Mouse (Mus musculus): ENCODE data around the gene Fbxl5. TPM values are rescaled to one million over a fixed set of nuclear protein-coding genes. Genes with fewer than 3 reads are reported as not detected.
A peak's percentile ranks its signal among the peaks of the same experiment; 100 is the strongest.

The Fbxl5 gene
- total RNA-seq, 2 experiments from 2014 or later: 82.1 to 93.8 TPM

- ATAC-seq (ENCODE audit: poor library complexity, severe bottlenecking): peak; percentile 64
Measured at GRCm38 (mm10) chr5:43837372-43837771, 15.9 kb upstream of the Fbxl5 start.

- ATAC-seq (ENCODE audit: poor library complexity, severe bottlenecking): 0 out of 2 replicates have a peak, but pooled peaks have one; percentile 36
Measured at GRCm38 (mm10) chr5:43836590-43836989, 15.2 kb upstream of the Fbxl5 start.

GRCm38 (mm10) chr5:43827366-43827765 lies 5.9 kb upstream of the Fbxl5 start:
- no peak for ATAC-seq (ENCODE audit: poor library complexity, severe bottlenecking)

GRCm38 (mm10) chr5:43826883-43827282 lies 5.4 kb upstream of the Fbxl5 start:
- peak; percentile 79 for ATAC-seq (ENCODE audit: poor library complexity, severe bottlenecking)

- peak; percentile 77 for ATAC-seq (ENCODE audit: poor library complexity, severe bottlenecking)
Measured at GRCm38 (mm10) chr5:43824580-43824979, 3.1 kb upstream of the Fbxl5 start.

DNA sequence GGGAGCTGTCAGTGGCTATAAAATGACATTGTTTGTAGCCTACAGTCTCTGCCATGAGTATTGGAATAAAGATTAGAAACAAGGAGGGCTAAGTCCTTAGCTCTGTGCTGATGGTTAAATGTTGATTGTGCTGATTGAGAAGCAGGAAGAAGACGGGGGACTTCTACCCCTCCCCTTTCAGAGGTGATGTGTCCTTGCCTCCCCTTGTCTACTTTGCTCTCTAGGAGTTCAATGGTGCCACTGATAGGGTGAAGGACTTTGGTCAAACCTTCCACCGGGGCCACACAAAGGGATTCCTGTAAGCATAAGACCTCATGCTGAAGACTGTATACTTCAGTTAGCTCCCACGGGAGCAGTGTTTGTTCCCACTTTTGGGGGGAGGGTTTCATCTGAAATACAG lies 1.4 kb upstream of the Fbxl5 start:
- no peak for ATAC-seq (ENCODE audit: poor library complexity, severe bottlenecking)

GRCm38 (mm10) chr5:43822199-43822598 lies 761 bp upstream of the Fbxl5 start:
- ATAC-seq (ENCODE audit: poor library complexity, severe bottlenecking): no peak

DNA sequence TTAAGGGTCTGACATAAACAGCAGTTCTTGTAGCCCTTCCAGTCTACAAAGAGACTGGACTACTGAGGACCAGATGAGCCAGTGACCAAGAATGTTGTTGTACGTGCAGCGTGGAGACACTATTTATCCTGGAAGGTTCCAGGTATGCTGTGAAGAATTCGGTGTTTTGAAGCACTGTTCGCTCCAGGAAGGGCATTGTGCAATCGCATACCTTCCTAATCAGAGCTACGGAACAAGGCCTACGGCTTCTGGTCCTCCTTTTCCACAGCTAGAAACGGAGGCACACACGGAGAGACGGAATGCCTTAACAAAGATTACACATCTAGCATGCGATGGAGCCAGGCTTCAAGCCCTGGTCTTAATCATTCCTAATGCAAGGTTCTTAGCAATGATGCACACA lies 653 bp downstream of the Fbxl5 start:
- ATAC-seq (ENCODE audit: poor library complexity, severe bottlenecking): no peak

- peak; percentile 98 for ATAC-seq (ENCODE audit: poor library complexity, severe bottlenecking)
Measured at GRCm38 (mm10) chr5:43818695-43819094, 2.7 kb downstream of the Fbxl5 start, which contains the start of gene Bst1. Gene Bst1 (plus strand): TSS chr5:43818885.

GRCm38 (mm10) chr5:43815769-43816168 lies 5.7 kb downstream of the Fbxl5 start:
- ATAC-seq (ENCODE audit: poor library complexity, severe bottlenecking): no peak

GRCm38 (mm10) chr5:43814536-43814935 lies 6.9 kb downstream of the Fbxl5 start:
- no peak for ATAC-seq (ENCODE audit: poor library complexity, severe bottlenecking)

- no peak for ATAC-seq (ENCODE audit: poor library complexity, severe bottlenecking)
Measured at GRCm38 (mm10) chr5:43810427-43811062, 10.9 kb downstream of the Fbxl5 start.

DNA sequence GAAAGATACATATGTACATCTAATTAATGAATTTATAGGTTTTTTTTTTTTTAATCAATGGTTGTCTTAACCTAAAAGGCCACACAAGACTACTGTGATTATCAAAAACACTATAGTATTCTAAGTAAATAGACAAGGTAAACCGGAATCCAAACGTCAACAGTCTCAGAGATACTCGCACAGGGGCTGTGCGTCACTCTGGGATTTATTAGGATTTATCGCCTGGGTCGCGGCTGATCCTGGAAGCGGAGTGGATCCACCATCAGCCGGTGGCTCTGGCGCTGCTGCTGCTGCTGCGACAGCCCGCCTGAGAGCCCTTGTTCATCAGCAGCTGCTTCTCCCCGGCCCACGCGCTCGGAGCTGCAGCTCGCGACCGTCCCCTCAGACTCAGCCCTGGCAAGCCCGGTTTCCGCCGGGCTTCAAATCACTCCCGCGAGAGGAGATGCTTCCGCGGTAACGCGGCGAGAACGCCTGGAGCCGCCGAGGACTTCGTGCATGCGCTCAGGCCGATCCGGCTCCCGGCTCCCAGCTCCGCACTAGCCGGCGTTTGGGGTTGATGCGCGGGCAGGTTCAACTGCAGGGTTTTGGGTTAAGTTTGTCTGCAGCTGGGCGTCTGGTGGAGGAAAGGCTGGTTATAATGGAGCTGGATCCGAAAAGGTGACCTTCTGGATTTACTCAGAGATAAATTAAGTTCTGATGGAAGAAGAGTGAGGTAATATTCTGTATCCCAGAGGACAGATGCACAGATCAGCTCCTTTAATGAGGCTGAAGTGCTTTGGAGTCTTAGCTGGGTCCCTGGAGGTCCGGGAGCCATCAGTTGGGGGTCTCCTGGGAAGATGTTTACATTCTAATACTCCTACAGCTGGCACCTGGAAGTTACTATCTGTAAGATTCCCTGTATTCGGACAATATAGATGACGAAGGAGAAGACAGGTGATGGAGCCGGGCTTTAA lies 13.4 kb downstream of the Fbxl5 start:
- peak; percentile 97 for ATAC-seq (ENCODE audit: poor library complexity, severe bottlenecking)

DNA sequence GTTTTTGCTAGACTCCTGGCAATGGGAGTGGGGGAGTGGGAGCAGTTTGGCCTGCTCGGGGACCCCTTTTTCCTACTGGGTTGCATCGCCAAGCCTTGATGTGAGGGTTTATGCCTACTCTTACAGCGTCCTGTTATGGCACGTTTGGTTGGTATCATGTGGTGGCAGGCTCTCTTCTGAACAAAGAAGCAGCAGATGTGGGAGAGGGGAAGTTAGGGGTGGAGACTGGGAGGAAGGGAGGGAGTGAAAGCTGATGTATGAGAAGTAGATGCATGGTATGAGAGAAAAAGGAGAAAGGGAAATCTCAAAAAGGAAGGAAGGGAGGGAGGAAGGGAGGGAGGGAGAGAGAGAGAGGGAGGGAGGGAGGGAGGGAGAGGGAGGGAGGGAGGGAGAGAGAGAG lies 14.5 kb downstream of the Fbxl5 start:
- peak; percentile 42 for ATAC-seq (ENCODE audit: poor library complexity, severe bottlenecking)

- no peak for ATAC-seq (ENCODE audit: poor library complexity, severe bottlenecking)
Measured at GRCm38 (mm10) chr5:43806340-43806739, 15.1 kb downstream of the Fbxl5 start.

- ATAC-seq (ENCODE audit: poor library complexity, severe bottlenecking): no peak
Measured at GRCm38 (mm10) chr5:43805401-43805800, 16.0 kb downstream of the Fbxl5 start.

GRCm38 (mm10) chr5:43801798-43802197 lies 19.6 kb downstream of the Fbxl5 start:
- peak; percentile 84 for ATAC-seq (ENCODE audit: poor library complexity, severe bottlenecking)

DNA sequence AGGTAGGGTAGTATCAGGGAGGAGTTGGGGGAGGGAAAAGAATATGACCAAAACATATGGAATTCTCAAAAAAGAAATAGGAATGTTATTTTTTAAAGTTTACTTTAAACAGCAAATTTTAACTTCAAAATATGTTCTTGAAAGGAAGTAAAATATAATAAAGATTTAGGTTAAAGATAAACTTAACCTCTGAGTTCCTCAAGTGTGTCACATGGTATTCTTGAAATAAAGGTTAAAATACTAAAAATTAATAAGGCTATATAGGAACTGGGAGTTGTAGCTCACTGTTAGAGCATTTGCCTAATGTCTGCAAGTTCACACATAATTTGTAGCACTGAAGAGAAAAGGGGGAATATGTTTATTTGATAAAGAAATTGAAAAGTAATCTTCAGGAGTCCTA lies 20.2 kb downstream of the Fbxl5 start:
- no peak for ATAC-seq (ENCODE audit: poor library complexity, severe bottlenecking)

- ATAC-seq (ENCODE audit: poor library complexity, severe bottlenecking): no peak
Measured at GRCm38 (mm10) chr5:43800700-43801099, 20.7 kb downstream of the Fbxl5 start.

DNA sequence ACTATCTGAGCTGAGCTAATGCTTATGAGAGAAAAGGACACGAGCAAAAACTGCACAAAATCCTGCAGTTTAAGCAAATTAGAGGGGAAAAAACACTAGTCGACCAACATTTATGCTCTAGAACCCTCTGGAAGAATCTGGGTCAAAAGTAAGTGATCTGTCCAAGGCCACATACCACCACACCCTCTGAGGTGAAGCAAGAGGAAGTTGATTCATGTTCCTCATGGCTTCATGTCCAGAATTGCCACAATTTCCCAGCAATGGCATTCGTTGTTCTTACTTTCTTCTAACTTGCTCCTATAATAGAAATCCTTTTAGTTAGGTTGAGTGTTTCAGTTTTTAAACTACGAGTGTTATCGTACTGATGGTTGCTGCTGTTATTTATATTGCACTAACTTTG lies 21.9 kb downstream of the Fbxl5 start:
- peak; percentile 84 for ATAC-seq (ENCODE audit: poor library complexity, severe bottlenecking)

DNA sequence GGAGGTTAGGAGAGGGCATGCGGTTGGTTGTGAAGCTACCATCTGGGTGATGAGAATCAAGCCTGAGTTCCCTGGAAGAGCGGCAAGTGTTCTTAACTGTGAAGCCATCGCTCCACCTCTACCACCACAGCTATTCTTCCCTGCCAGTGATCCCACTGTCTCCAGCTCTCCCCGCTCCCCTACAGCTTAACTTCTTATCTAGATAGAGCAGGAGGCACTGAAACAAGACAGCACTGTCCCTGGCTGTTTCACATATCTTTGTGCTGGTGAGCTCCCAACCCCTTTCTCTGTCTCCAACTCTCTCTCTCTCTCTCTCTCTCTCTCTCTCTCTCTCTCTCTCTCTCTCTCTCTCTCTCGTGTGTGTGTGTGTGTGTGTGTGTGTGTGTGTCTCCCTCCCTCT lies 29.1 kb downstream of the Fbxl5 start:
- no peak for ATAC-seq (ENCODE audit: poor library complexity, severe bottlenecking)
